Mouse (Mus musculus): ENCODE results near the gene Fra10ac1.

The Fra10ac1 gene

GRCm38 (mm10) chr19:38223905-38224684 is at the start of gene Fra10ac1:
Gene Fra10ac1 (minus strand): TSS chr19:38224156.
- DNase-seq: peak; percentile 88 to 92

- DNase-seq: no peak
Observed at GRCm38 (mm10) chr19:38271071-38271470, 47.1 kb upstream of the Fra10ac1 start.

- DNase-seq: no peak
Observed at GRCm38 (mm10) chr19:38267469-38267868, 43.5 kb upstream of the Fra10ac1 start.

GRCm38 (mm10) chr19:38265767-38266166 is 41.8 kb upstream of the Fra10ac1 start:
- no peak for DNase-seq

GRCm38 (mm10) chr19:38264505-38265500 is 40.8 kb upstream of the Fra10ac1 start, which contains the start of gene Lgi1:
Gene Lgi1 (plus strand): TSS chr19:38264536.
- DNase-seq: no peak

GRCm38 (mm10) chr19:38263829-38264504 is 40.0 kb upstream of the Fra10ac1 start:
- DNase-seq: peak in 1 of 2 experiments; percentile 22

- DNase-seq: no peak
Observed at GRCm38 (mm10) chr19:38261351-38261750, 37.4 kb upstream of the Fra10ac1 start.

- DNase-seq: no peak
Observed at GRCm38 (mm10) chr19:38260346-38260745, 36.4 kb upstream of the Fra10ac1 start.

GRCm38 (mm10) chr19:38259436-38259835 is 35.5 kb upstream of the Fra10ac1 start:
- no peak for DNase-seq

GRCm38 (mm10) chr19:38258651-38259065 is 34.7 kb upstream of the Fra10ac1 start:
- DNase-seq: peak in 1 of 2 experiments; percentile 3

GRCm38 (mm10) chr19:38253796-38254195 is 29.8 kb upstream of the Fra10ac1 start:
- peak; percentile 42 to 77 for DNase-seq

GRCm38 (mm10) chr19:38249627-38250026 is 25.7 kb upstream of the Fra10ac1 start:
- no peak for DNase-seq

GRCm38 (mm10) chr19:38246177-38246622 is 22.2 kb upstream of the Fra10ac1 start:
- DNase-seq: no peak

- DNase-seq: no peak
Observed at GRCm38 (mm10) chr19:38245361-38246176, 21.6 kb upstream of the Fra10ac1 start.

- DNase-seq: no peak
Observed at GRCm38 (mm10) chr19:38244748-38245147, 20.8 kb upstream of the Fra10ac1 start.

GRCm38 (mm10) chr19:38242314-38242852 is 18.4 kb upstream of the Fra10ac1 start:
- no peak for DNase-seq

GRCm38 (mm10) chr19:38238213-38238951 is 14.4 kb upstream of the Fra10ac1 start:
- no peak for DNase-seq

GRCm38 (mm10) chr19:38237834-38238212 is 13.9 kb upstream of the Fra10ac1 start:
- DNase-seq: no peak

GRCm38 (mm10) chr19:38236526-38236925 is 12.6 kb upstream of the Fra10ac1 start:
- DNase-seq: no peak

- DNase-seq: no peak
Observed at GRCm38 (mm10) chr19:38232516-38232915, 8.6 kb upstream of the Fra10ac1 start.

- peak; percentile 32 to 67 for DNase-seq
Observed at GRCm38 (mm10) chr19:38232087-38232486, 8.1 kb upstream of the Fra10ac1 start.

All from kidney, postnatal 36 days (tissue).